Mouse (Mus musculus): ENCODE data around the gene Ahnak2. TPM values are rescaled to one million over a fixed set of nuclear protein-coding genes. Genes with fewer than 3 reads are reported as not detected.
A peak's percentile ranks its signal among the peaks of the same experiment; 100 is the strongest.

The Ahnak2 gene
- total RNA-seq, 4 experiments from 2014 or later: 19.3 to 24.6 (median 20.6) TPM

DNA sequence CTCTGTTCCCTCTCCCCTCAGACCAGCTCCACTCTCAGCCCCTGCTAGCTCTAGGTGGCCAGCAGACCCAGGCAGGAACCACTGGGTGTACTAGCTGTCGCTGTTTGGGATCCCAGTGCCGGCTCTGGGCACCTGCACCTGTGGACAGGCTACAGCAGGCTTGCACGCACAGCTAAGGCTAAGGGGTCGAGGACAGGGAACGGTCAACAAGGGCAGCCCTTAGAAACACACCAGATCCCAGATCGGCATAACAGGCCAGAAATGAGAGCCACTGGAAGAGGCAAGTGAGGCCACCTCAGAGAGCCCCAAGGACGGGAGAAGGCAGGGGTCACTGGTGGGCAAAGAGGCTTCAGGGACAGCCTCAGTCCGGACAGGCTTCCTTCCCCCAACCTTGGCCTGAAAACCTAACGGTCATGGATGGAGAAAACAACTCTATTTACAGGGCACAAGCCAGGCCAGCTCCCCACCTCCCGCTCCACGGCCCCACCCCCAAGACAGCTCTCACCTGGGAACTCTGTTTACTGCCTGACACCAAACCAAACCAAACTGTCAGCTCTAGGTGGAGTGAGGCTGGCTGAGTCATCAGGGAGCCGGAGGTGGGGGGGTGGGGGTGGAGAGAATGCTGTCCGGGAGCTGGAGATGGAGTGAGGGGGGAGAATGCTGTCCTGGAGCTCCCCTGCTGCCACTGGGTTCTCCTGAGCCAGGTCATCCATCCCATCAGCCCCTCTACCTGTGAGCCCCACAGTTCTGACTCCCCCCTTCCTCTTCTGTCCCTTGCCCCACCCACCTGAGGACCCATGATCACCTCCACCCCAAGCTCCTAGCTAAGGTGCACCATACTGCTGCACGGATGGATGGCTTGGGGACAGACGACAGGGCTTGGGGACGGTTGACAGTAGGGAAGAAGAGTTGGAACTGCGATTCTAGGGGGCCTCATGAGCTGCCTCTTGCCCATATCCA lies 5.6 kb downstream of the Ahnak2 start:
- no peak for DNase-seq (ENCODE audit: low spot score)

DNA sequence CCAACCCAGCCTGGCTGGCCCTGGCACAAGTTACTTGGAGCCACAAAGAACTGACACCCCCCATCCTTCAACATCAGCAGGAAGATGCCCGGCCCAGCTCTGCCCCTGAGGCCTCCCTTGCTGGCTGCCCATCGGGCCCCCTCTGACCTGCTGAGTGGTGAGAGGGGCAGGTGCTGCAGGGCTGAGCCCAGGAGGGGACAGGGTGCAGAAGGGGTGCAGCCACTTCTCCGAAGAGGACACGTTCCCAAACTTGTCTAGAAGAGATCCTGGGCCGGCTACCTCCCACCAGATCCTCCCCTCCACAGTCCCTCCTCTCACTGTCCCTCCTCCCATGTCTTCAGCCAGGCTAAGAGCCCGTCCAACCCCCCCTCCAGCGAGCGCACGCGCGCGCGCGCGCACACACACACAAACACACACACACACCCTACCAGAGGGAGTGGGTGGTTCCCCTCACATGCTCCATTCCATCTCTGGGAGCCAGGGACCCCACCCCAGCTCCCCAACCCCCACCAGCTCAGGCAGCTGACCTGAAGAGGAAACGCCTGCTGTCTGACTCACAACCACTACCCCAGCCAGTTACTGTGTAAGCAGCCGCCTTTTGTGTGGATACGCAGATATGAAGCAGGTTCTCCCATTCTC lies 6.9 kb downstream of the Ahnak2 start:
- peak; percentile 55 for DNase-seq (ENCODE audit: low spot score)

DNA sequence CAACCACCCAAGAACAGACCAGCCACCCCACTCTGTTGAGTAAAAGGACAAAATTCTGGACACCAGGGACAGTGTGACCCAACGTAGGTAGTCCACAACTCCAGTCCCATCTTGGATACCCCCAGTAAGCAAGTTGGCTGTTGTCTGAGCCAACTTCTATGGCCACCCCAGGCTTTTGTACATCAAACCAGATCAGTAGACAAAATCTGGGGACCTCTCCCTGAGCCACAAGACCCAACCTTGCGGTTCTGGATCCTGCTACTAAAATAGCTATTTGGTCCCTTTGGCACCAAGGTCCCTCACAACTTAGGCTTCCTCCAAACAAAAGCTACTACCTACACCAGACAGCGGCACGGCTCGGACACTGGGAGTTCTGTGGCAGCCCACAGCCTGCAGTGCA lies 7.5 kb downstream of the Ahnak2 start:
- no peak for DNase-seq (ENCODE audit: low spot score)

DNA sequence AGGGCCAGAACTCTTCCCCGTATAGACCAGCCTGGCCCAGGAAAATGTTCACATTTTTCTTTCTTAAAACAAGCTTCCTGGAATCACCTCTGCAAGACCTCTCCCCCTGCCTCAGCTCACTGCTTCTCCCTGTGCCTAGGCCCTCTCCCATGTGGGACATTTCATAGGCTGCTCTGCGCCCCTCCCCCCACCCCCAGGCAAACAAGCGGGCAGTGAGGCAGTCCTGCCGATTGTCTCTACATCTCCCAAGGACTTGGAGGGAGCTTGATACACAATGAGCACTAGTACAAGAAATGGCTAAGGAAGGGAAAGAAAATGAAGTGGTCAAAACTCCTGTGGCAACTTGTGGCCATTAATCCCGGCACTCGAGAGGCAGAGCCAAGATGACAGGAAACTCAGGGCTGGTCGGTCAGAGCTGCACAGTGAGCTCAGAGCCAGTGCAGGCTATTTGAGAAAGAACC lies 8.1 kb downstream of the Ahnak2 start:
- DNase-seq (ENCODE audit: low spot score): no peak

DNA sequence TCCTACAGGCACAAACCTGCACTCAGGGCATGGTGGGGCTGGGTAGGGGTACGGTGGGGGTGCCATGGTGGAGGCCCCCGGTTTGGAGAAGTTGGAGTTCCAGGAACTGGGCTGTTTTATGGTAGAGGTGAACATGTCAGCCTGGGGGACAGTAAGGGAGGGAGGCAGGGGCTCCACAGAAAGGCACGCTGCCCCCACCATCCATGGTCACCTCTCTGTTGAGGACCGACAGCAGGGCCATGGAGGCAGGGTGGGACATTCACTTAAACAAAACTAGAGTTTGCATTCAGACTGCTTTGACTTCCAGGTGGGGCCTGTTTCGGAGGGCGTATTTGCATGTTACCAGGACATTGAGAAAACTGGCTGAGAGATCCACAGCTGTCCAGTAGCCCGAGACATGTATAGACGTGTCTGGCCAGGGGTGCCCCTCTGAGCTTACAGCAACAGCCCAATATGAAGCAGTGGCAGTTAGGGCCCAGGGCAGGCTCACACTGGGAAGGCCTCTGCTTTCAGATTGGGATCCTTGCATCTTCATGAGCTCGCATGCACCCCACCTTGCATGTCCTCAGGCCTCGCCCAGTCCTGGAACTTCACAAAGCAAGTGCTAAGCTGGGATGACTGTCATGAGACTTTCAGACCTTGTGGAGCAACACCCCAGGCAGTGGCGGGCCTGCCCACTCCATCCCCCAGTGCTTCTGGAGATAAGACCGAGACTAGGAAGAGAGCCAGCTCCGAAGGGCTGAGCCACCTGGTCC lies 8.7 kb downstream of the Ahnak2 start:
- DNase-seq (ENCODE audit: low spot score): peak; percentile 77

DNA sequence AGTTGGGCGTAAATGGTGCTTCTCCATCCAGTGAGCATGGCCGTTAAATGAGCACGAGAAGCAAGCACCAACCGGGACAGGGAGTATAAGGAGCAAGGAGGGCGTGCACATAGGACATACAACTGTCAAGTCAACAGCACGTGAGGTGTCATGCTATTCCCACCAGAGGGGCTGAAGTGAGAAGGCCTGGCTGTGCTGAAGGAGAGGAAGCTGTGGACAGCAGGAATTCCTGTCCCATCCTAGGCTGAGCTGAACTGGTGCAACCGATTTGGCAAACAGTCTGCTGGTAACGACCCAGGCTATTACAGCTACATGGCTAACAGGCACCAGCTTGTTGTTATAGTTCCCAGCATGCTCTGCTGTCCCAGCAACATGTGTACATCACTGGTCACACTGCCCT lies 11.4 kb downstream of the Ahnak2 start:
- DNase-seq (ENCODE audit: low spot score): no peak

DNA sequence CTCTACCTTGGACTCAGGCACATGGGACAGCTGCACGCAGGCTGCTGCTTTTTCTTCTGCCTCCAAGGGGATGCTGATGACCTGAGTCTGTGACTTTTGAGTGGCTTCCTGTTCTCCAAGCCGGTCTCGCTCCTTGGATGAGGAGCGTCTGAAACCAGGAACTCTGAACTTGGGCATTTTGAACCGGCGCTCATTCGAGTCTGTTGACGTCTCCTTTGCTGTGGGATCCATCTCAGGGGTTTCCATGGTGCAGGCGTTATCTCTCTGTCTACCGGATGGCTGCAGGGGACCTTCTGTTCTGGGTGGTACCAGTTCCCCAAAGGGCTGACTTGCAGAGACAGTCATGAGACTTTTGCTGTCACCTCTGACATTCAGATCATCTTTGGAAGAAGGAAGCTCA lies 28.0 kb downstream of the Ahnak2 start:
- no peak for DNase-seq (ENCODE audit: low spot score)

DNA sequence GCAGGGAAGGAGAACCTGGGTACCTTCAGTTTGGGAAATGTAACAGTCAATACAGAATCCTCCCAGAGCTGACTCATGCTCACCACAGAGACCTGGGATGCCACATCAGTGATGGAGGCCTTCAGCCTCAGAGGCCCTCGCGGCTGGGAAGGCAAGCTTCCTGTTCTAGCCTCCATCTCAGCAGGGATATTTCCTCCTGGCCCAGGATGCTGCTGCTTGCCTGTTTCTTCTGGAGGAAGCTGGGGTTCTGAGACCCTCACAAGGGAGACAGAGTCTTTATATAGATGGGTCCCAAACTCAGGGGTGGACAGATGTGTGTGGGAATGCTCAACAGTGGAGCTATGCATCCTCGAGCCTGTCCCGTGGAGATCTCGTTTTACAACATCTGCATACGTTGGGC lies 28.4 kb downstream of the Ahnak2 start:
- DNase-seq (ENCODE audit: low spot score): no peak

DNA sequence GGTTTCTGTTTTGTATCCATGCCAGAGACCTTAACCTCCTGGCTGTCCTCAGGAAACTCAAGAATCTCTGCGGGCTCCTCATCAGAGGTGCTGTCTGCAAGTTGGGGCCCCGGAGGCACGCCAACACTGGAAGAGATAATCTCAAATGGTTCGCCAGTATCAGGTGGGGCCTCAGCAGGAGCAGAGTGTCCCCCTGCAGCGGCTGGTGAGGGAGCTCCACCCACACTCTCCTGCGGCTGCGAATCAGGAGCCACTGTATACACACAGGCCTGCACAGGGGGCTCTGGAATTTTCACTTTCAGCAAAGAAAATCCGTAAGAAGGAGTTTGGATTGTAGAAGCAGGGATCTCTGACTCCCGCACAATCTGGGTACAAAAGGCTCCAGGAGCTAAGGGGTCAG lies 29.1 kb downstream of the Ahnak2 start:
- DNase-seq (ENCODE audit: low spot score): no peak

DNA sequence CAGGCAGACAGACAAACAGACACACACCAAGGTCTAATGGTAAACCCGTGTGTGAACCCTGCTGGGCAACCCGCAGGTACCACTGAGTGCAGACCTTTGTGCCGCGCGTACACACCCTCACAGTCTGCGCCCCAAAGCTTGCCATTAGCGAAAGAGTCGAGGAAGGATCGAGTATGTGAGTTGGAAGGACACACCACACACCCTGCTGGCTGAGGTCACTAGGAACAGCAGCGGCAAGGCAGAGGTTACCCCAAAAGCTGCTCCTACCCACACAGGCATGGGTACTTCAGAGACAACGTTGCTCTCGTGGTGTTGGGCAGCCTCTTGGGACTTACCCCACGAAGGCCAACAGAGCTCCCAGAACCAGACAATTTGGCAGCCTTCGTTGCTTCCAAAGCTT lies 30.2 kb downstream of the Ahnak2 start:
- DNase-seq (ENCODE audit: low spot score): no peak

DNA sequence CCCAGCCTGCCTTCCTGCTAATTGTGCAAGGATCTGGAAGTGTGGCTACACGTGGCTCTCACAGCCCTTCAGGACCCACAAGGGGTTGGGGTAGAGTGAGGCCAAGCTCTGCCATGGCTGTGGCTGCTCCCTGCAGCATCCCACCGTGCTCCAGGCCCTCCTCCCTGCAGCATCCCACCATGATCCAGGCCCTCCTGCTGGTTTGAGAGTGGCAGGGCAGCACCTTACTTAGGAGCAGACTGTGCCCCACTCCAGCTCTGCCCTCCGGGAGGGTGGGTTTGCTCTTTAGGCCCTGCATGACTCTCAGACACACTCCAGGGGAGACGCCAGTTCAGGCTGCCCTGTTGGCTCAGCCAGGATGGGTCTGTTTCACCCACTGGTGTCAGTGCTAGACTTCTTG lies 32.1 kb downstream of the Ahnak2 start:
- no peak for DNase-seq (ENCODE audit: low spot score)

DNA sequence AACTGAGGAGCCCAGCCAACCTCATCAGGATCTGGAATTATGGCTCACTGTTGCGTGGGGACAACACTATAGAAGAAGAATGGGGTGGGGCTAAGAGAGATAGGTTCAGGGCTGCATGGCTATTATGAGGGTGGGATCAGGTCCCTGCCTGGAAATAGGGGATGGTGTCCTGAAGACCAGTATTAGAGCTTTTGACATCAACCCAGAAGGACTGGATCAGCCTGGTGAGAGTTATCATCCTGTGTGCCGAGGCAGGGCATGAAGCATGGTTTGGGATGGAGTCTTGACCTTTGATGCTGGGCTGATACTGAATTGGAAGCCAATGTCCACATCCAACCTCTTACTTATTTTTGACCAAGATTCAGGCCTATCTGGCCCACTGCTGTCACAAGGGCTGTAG lies 32.7 kb downstream of the Ahnak2 start:
- DNase-seq (ENCODE audit: low spot score): no peak

DNA sequence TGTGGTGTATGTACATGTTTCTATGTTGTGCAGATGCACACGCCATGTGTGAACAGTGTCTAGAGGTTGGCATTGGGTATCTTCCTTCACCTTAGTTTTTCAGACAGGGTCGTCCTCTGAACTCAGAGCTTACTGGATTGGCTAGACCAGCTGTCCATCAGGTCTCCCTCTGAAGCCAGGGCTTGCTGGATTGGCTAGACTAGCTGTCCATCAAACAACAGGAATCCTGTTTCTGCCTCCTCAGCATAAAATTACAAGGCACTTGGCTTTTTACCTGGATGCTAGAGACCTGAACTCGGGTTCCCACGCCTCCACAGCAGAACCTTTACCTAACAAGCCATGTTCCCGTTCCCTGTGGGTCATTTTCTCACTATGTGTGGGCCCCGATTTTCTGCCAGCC lies 33.4 kb downstream of the Ahnak2 start:
- DNase-seq (ENCODE audit: low spot score): no peak

DNA sequence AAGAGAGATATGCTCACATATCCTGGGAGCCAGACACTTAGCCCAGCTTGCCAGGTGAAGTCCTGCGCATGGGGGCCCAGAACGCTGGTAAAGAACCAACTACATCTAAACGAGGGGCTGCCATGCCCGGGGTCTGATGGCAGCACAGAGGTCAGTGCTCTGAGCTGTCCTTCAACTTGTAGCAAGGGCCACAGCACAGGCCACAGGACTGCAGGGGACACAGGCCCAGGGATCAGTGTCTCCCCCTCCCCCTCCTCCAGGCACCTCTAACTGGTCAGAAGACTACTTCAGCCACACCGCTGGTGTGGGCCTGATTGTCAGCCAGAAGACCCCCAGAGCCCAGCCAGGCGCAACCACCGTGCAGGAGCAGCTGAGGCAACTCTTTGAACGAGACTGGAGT lies 34.3 kb downstream of the Ahnak2 start:
- no peak for DNase-seq (ENCODE audit: low spot score)

DNA sequence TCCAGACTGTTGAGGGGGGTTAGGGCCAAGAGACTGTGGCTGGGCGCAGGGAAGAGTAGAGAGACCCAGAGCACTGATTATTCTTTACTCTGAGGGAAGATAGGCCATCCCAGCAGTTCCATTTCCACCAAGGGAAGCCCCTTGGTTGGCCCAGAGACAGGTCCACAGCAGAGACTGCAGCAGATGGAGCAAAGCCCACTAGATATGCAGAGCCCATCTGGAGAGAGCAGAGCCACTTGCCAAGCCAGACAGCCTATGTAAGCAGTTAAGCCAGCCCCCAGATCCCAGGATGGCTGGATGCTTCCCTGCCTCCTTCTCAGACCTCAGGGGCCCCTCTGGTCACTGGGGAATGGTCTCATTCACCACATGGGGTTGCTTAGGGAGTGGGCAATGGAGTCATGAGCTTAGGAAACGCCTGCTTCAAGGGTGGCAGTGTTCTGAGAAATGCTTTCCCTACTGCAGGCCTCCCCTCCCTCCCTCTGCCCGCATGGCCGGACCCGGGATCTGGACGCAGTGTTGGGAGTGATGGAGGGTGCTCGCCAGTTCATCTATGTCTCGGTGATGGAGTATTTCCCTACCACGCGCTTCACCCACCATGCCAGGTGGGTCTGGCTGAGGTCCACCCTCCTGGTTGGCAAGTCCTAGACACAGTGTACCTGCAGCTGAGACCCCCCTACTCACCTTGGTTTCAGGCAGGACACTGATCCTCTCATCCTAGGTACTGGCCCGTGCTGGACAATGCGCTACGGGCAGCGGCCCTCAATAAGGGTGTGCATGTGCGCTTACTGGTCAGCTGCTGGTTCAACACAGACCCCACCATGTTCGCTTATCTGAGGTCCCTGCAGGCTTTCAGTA lies 35.2 kb downstream of the Ahnak2 start:
- DNase-seq (ENCODE audit: low spot score): no peak

DNA sequence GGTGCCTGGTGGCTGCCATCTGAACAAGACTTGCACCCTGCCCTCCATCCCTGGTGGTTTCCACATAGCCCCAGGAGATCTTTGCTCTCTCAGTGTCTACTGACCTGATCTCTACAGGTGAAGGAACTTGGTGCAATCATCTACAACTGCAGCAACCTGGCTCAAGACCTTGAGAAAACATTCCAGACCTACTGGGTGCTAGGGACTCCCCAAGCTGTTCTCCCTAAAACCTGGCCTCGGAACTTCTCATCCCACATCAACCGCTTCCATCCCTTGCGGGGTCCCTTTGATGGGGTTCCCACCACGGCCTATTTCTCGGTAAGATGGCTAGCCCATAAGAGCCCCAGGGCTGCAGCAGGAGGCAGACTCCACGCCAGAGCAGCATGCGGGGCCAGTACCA lies 35.9 kb downstream of the Ahnak2 start:
- no peak for DNase-seq (ENCODE audit: low spot score)

DNA sequence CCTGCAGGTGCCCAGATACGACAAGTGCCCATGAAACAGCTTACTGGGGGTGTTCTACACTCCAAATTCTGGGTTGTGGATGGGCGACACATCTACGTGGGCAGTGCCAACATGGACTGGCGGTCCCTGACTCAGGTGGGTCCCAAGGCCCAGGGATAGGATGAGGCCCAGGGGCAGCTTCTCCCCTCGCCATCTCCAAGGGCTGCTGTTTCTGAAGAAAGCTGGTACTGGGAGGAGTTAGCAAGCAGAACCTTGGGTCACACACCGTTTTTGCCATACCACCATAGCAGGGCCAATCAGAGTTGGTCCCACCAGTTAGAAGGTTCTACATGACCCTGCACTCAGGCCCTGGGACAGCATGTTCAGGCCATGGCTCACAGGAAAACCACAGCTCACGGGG lies 37.5 kb downstream of the Ahnak2 start:
- DNase-seq (ENCODE audit: low spot score): no peak

DNA sequence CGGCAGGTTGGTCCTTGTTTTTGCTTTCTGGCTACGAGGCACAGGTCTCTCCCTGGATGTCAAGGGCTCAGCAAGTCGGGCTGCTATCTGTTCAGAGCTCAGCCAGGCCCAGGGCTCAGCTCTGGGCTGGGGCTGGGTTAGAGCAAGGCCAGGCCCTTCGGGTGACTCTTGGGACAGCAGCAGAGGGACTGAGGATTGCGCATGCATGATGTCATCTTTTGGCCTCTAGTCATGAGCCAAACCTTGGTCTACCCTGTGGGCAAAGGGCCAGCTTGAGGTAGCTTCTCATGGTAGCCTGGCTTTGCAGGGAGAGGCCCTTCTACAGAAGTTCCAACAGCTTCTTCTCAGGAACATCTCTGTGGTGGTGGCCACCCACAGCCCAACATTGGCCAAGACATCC lies 38.3 kb downstream of the Ahnak2 start:
- DNase-seq (ENCODE audit: low spot score): no peak

DNA sequence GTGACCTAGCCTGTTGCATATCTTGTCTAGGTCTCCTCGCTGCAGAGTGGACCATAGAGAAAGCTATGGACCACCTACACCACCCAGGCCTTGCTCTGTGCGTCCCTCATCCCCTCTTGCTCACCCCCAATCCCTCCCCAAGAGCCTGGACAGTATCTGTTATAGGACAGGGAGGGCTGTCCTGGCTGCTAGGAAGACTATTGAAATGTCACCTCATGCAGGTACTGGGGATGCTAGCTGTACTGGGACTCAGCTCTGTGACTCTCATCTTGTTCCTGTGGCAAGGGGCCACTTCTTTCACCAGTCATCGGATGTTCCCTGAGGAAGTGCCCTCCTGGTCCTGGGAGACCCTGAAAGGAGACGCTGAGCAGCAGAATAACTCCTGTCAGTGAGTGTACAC lies 39.3 kb downstream of the Ahnak2 start:
- DNase-seq (ENCODE audit: low spot score): no peak

DNA sequence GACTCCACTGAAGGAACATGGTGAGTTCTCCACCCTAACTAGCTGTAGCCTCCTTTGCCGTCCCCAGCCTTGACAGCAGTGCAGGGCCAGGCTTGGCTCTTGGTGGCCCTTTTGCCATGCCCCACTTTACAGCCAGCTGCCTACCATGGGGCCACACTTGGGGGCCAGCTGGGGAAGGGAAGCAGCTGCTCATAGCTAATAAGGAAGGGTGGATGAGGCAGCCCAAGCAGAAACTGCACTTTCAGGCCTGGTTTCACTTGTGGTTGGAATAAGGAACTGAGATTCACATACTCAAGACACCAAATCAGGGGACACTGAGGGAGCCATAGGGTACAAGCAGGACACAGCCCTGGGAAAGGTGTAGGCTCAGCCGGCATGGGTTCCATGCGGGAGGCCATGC lies 40.4 kb downstream of the Ahnak2 start:
- peak; percentile 38 for DNase-seq (ENCODE audit: low spot score)

DNA sequence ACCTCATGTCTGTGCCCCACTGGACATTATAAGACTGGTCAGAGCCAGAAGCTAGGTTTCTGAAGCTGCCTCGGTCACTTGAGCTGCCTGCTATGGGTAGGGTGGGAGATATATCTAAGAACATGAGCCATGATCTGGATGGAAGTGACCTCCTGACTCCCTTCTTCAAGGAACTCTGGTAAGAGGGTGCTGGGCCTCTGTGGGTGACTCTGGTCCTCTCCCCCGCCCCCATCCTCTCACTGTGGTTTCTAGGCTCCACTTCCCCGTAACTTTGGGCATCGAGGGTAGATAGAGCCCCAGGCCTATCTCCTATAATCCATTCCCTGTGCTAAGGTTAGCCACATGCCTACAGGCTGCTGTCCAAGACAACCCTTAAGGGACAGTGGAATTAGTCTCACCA lies 41.0 kb downstream of the Ahnak2 start:
- DNase-seq (ENCODE audit: low spot score): no peak

Data from heart, adult 8-10 months (tissue).